Mouse (Mus musculus) brain, embryonic 14.5 days (tissue): ENCODE measurements at regions not wholly inside any gene's neighbourhood (a gene's known extent, or its start where the extent isn't known, plus 50 kb on each side); places are given as distances from the start of the nearest gene placed in this dataset.

Source experiments
- DNase-seq: peaks from one replicate; pipeline ENCODE4 v3.0.0-alpha.2; 2011; ENCODE audit warnings: low read depth
- CTCF ChIP-seq: fragments of 200-500 bp; IDR thresholded peaks from 2 replicates; pipeline ENCODE4 v1.5.1; 2012; ENCODE audit warnings: inconsistent platforms, mild to moderate bottlenecking, moderate library complexity, borderline replicate concordance; ENCODE audit not compliant: insufficient read depth, insufficient read length; ENCODE audit errors: extremely low read depth
- POLR2A ChIP-seq: fragments of 200-500 bp; IDR thresholded peaks from 2 replicates; pipeline ENCODE4 v1.6.1; 2012; ENCODE audit warnings: mild to moderate bottlenecking, inconsistent platforms, borderline replicate concordance; ENCODE audit not compliant: poor library complexity, insufficient read depth, insufficient read length, severe bottlenecking; ENCODE audit errors: extremely low read depth

DNA sequence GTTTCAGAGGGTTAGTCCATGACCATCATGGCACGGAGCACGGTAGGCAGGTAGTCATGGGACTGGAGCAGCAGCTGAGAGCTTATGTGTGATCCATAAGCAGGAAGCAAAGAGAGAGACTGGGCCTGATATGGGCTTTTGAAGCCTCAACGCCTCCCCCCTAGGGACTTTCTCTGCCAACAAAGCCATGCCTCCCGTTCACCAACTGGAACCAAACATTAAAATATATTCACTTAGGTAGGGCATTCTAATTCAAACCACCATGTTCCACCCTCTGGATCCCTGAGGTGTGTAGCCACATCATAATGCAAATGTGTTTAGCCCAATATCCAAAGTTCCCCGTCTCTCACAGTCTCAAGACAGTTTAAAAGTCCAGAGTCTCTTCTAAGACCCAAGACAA is 85.3 kb upstream of the Ltbp1 start:
- DNase-seq, result no peak
- TF ChIP-seq CTCF (no peak), POLR2A (no peak)

DNA sequence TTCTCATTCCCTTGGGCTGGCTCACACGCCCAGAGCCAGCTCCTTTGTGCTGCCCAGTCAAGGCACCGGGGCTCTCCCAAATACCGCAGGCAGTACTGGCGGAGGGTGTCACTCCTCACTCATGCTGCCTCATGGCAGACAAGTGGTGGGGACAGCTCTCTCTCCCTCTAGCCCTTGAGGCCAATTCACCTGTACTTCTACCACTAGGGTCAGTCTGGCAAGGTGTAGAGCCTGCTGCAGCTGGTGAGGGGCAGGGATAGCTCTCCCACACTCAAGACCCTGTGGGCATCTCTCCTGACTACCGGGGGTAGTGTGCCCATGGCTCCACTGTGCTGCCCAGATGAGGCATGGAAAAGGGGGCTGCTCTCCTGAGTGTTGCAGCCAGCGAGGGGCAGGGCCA is 84.0 kb upstream of the Ltbp1 start:
- DNase-seq, result no peak
- no peak for TF ChIP-seq CTCF
- TF ChIP-seq POLR2A, result no peak

DNA sequence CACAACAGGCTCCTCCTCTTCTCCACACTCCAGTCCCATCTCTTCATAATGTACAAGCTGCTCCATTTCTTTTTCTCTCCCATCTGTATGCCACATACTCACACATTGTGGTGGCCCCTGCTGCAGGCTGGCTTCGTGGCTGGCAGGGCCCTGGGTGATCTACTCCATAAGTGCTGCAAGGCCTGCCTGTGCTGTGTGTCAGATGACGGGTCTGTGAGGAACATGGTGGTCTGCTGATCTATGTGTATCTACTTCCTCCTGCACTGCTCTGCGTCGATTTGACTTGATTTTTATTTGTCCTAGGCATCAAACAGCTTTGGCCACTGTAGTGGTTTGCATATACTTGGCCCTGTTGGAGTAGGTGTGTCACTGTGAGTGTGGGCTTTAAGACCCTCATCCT is 83.4 kb upstream of the Ltbp1 start:
- no peak for TF ChIP-seq CTCF
- TF ChIP-seq POLR2A, result no peak
- DNase-seq, result no peak

GRCm38 (mm10) chr17:74922591-74922990 is 82.8 kb upstream of the Ltbp1 start:
- peak; percentile 31 for DNase-seq
- TF ChIP-seq POLR2A (no peak), CTCF (no peak)

DNA sequence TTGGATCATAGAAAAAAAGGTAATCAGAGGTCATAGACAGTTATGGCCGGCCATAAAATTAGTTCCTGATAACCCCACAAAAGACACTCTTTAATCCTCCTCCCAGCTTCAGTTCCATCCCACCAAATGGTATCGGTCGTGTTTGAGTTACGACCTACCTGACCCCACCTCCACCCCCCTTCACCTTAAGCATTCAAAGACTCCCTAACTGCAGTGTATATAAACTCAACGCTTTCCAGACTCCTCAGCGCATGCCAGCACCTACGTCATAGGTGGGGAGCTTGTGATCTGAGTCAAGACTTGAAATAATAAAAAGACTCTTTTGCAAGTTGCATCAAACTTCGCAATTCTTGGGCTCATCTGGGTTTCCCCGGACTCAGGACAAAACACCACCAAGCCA is 82.3 kb upstream of the Ltbp1 start:
- DNase-seq, result no peak
- TF ChIP-seq POLR2A (no peak), CTCF (no peak)

DNA sequence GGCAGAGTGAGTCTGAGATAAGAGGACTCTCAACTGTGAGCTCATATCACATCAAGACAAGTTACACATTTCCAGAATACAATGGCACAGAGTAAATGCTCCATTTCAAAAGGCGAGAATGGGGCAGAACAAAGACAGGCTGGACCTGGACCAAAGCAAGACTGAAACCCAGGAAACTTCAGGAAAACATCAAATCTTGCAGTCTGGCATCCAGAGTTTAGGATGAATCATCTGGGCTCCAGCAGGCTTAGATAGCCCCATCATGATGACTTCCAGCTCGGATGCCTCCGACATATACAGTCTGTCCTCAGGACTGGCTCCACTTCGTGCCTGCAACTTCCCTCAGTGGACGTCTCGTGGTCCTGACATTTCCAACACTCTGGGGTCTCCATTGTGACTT is 80.2 kb upstream of the Ltbp1 start:
- DNase-seq, result no peak
- TF ChIP-seq POLR2A (no peak), CTCF (no peak)

- TF ChIP-seq CTCF (no peak), POLR2A (no peak)
- DNase-seq, result no peak
Observed at GRCm38 (mm10) chr17:74927981-74928380, 77.4 kb upstream of the Ltbp1 start.

- no peak for TF ChIP-seq CTCF
- no peak for TF ChIP-seq POLR2A
- DNase-seq, result peak; percentile 11
Observed at GRCm38 (mm10) chr17:74931540-74931939, 73.8 kb upstream of the Ltbp1 start.

DNA sequence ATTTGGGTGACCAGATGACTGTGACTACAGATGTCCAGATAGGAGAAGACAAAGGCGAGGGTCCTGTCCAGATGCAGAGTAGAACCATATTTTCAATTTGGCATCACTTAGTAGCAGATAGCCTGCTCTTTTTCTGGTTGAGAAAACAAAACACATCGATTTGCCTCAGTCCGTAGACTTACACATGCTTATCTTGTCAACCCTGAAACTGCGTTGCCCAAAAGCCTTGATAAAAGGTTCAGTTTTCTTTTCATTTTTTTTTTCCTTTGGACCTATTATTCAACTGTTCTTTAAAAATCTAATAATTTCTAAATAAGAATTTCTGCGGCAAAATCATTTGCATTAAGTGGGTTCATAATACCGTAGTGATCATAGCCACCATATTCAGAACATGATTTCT is 64.0 kb upstream of the Ltbp1 start:
- TF ChIP-seq POLR2A (no peak), CTCF (no peak)
- DNase-seq, result no peak

DNA sequence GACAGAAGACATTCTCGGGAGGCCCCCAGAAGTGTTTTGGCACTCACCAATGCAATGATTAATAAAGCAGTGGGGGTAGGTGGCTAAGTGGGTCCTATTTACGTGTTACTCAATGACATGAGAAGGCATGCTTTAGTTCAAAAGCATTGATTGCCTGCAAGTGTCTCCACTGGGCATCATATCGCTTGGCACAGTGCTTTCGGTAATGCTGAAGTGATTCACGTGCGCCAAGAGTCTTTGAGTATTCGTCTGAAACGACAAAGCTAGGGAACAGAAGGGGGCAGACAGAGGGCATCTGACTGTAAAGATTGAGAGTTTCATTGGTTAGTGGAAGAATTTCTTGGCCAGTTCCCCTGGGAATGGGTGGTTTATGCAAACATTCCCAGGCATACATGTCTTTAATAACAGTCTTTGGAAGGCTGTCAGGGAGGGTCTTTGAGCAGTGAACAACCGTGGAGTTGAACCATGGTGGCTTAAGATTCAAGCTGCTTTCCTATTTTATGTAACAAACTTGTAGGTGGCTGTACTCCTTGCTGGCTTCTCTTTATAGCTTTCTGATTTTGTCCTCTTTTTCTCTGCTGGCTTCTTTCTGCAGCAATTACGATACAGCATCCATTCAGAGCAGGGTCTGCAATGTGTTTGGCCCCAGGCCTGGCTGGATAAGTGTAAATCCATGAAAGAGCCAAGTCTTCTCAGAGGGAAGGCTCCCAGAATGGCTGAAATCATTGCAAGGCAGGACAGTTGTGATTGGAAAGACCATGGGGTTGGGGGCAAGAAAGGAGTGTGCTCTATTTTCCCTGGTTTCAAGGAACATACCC is 62.2 kb upstream of the Ltbp1 start:
- no peak for TF ChIP-seq POLR2A
- TF ChIP-seq CTCF, result no peak
- peak; percentile 93 for DNase-seq

DNA sequence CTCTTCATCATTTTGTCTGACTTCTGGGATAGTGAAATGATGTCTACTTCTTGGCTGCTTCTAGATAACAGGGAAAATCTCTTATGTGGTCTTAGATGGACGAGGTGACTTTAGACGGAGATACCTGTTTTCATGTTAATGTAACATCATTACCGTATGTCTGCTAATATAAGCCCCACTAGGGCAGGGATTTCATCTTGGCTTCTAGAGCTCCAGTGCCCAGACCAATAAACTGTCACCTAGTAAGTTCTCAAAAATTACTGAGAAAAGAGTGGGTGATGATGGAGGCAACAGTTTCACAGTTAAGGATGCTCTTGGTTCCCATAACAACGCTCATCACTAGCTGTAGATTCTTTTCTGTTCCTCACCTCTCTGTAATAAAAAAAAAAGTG is 61.6 kb upstream of the Ltbp1 start:
- no peak for DNase-seq
- TF ChIP-seq POLR2A (no peak), CTCF (no peak)

DNA sequence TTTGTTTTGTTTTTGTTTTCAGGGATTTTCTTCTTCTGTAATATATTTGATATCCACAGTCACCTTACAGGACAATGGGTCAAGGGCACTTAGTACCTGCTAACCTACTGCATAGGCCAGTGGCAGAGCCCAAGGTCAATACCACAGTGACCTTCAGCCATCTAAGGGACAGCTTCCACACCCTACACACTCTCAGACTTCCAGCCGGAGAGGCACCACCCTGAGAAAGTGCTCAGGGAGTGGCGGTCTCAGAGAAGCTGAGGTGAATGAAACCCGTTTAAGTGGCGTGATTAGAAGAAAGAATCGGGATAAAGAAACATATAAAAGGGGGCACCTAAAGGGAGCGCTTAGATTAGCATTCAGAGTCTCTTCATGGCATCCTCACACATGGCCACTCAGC is 60.2 kb upstream of the Ltbp1 start:
- no peak for DNase-seq
- TF ChIP-seq CTCF (no peak), POLR2A (no peak)
